Mouse (Mus musculus): Measurements from ENCODE around the gene Ddb2.

DNA sequence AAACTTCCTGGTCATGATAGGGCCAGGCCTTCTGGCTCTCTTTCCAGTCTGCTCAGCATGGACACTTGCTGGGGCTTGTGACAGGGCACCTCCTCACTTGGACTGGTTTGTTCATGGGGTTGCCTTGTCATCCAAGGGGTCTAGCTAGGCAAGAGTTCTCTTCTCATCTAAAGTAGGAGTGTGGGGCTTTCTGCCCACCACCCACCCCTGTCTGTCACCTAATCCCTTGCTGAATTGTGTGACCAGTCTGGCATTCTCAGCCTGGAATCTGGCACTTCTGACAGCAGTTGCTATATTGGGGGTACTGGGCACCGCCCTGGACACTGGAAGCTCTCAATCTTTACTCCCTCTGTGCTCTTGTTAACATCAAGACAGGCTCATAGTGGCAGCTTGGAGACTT is 22.7 kb upstream of the Ddb2 start:
- TF ChIP-seq POLR2A (IDR thresholded peaks at IDR 0.05; ENCODE audit: insufficient read depth, low read depth, low read length) (no peak; the same call in 1 of the 2 replicates), CTCF (IDR thresholded peaks at IDR 0.05) (no peak), EP300 (IDR thresholded peaks at IDR 0.05; ENCODE audit: insufficient read depth, low read depth, low read length) (no peak)

Measured in heart, adult 2 months (tissue).